Mouse (Mus musculus) right cerebral cortex, postnatal 4 days (tissue): ENCODE measurements at regions not wholly inside any gene's neighbourhood (a gene's known extent, or its start where the extent isn't known, plus 50 kb on each side); places are given as distances from the start of the nearest gene placed in this dataset.

Experiments used
- DNase-seq: peaks from one replicate; pipeline ENCODE4 v3.0.0-alpha.2; 2022

- DNase-seq = no peak
Measured at GRCm38 (mm10) chr11:38034526-38035286, 798.9 kb upstream of the Tenm2 start.

GRCm38 (mm10) chr11:38021704-38022103 is 785.9 kb upstream of the Tenm2 start:
- no peak for DNase-seq

GRCm38 (mm10) chr11:37978131-37978530 is 742.4 kb upstream of the Tenm2 start:
- no peak for DNase-seq

- no peak for DNase-seq
Measured at GRCm38 (mm10) chr11:37936439-37937134, 700.8 kb upstream of the Tenm2 start.

GRCm38 (mm10) chr11:37913161-37913560 is 677.4 kb upstream of the Tenm2 start:
- no peak for DNase-seq

GRCm38 (mm10) chr11:37904991-37905390 is 669.2 kb upstream of the Tenm2 start:
- DNase-seq = no peak

- DNase-seq = no peak
Measured at GRCm38 (mm10) chr11:37897713-37898112, 661.9 kb upstream of the Tenm2 start.

- no peak for DNase-seq
Measured at GRCm38 (mm10) chr11:37882717-37883116, 647.0 kb upstream of the Tenm2 start.

GRCm38 (mm10) chr11:37837301-37837700 is 601.5 kb upstream of the Tenm2 start:
- DNase-seq = no peak

- DNase-seq = no peak
Measured at GRCm38 (mm10) chr11:37830975-37831374, 595.2 kb upstream of the Tenm2 start.

GRCm38 (mm10) chr11:37806761-37807160 is 571.0 kb upstream of the Tenm2 start:
- no peak for DNase-seq

- no peak for DNase-seq
Measured at GRCm38 (mm10) chr11:37798783-37799318, 563.1 kb upstream of the Tenm2 start.

GRCm38 (mm10) chr11:37772481-37773089 is 536.8 kb upstream of the Tenm2 start:
- DNase-seq = no peak

GRCm38 (mm10) chr11:37770881-37771280 is 535.1 kb upstream of the Tenm2 start:
- no peak for DNase-seq

GRCm38 (mm10) chr11:37768121-37768520 is 532.4 kb upstream of the Tenm2 start:
- DNase-seq = no peak

GRCm38 (mm10) chr11:37735992-37736391 is 500.2 kb upstream of the Tenm2 start:
- DNase-seq = no peak

GRCm38 (mm10) chr11:37735501-37735900 is 499.7 kb upstream of the Tenm2 start:
- DNase-seq = no peak

GRCm38 (mm10) chr11:37696981-37697380 is 461.2 kb upstream of the Tenm2 start:
- DNase-seq = no peak

GRCm38 (mm10) chr11:37678484-37679193 is 442.9 kb upstream of the Tenm2 start:
- no peak for DNase-seq

GRCm38 (mm10) chr11:37671320-37671719 is 435.6 kb upstream of the Tenm2 start:
- DNase-seq = no peak

- no peak for DNase-seq
Measured at GRCm38 (mm10) chr11:37666925-37667324, 431.2 kb upstream of the Tenm2 start.

- no peak for DNase-seq
Measured at GRCm38 (mm10) chr11:37650095-37650494, 414.3 kb upstream of the Tenm2 start.

- no peak for DNase-seq
Measured at GRCm38 (mm10) chr11:37623290-37623689, 387.5 kb upstream of the Tenm2 start.
